Mouse (Mus musculus): ENCODE measurements at regions not wholly inside any gene's neighbourhood (a gene's known extent, or its start where the extent isn't known, plus 50 kb on each side); places are given as distances from the start of the nearest gene placed in this dataset.

GRCm38 (mm10) chr16:5829071-5829470 lies 56.1 kb upstream of the Rbfox1 start:
- ATAC-seq: no peak

GRCm38 (mm10) chr16:5823316-5823715 lies 61.8 kb upstream of the Rbfox1 start:
- ATAC-seq: no peak

GRCm38 (mm10) chr16:5817166-5817565 lies 68.0 kb upstream of the Rbfox1 start:
- no peak for ATAC-seq

GRCm38 (mm10) chr16:5812245-5812820 lies 72.8 kb upstream of the Rbfox1 start:
- no peak for ATAC-seq

GRCm38 (mm10) chr16:5811654-5811992 lies 73.5 kb upstream of the Rbfox1 start:
- ATAC-seq: no peak

GRCm38 (mm10) chr16:5810986-5811653 lies 74.0 kb upstream of the Rbfox1 start:
- no peak for ATAC-seq

GRCm38 (mm10) chr16:5798188-5798587 lies 87.0 kb upstream of the Rbfox1 start:
- ATAC-seq: no peak

GRCm38 (mm10) chr16:5792216-5792615 lies 92.9 kb upstream of the Rbfox1 start:
- no peak for ATAC-seq

- no peak for ATAC-seq
Observed at GRCm38 (mm10) chr16:5790161-5790560, 95.0 kb upstream of the Rbfox1 start.

GRCm38 (mm10) chr16:5787206-5787605 lies 97.9 kb upstream of the Rbfox1 start:
- ATAC-seq: no peak

GRCm38 (mm10) chr16:5766771-5767421 lies 118.3 kb upstream of the Rbfox1 start:
- no peak for ATAC-seq

GRCm38 (mm10) chr16:5765143-5765542 lies 120.0 kb upstream of the Rbfox1 start:
- no peak for ATAC-seq

GRCm38 (mm10) chr16:5760821-5761220 lies 124.3 kb upstream of the Rbfox1 start:
- no peak for ATAC-seq

GRCm38 (mm10) chr16:5759021-5759420 lies 126.1 kb upstream of the Rbfox1 start:
- no peak for ATAC-seq

- no peak for ATAC-seq
Observed at GRCm38 (mm10) chr16:5742716-5743507, 142.2 kb upstream of the Rbfox1 start.

GRCm38 (mm10) chr16:5740776-5741175 lies 144.4 kb upstream of the Rbfox1 start:
- ATAC-seq: no peak

GRCm38 (mm10) chr16:5733608-5734007 lies 151.5 kb upstream of the Rbfox1 start:
- ATAC-seq: no peak

- no peak for ATAC-seq
Observed at GRCm38 (mm10) chr16:5722506-5722905, 162.6 kb upstream of the Rbfox1 start.

GRCm38 (mm10) chr16:5713476-5713875 lies 171.7 kb upstream of the Rbfox1 start:
- ATAC-seq: no peak

- no peak for ATAC-seq
Observed at GRCm38 (mm10) chr16:5709831-5710230, 175.3 kb upstream of the Rbfox1 start.

- no peak for ATAC-seq
Observed at GRCm38 (mm10) chr16:5700731-5701255, 184.4 kb upstream of the Rbfox1 start.

GRCm38 (mm10) chr16:5688322-5688721 lies 196.8 kb upstream of the Rbfox1 start:
- no peak for ATAC-seq

GRCm38 (mm10) chr16:5673372-5673960 lies 211.7 kb upstream of the Rbfox1 start:
- no peak for ATAC-seq
